Mouse (Mus musculus) cerebellum, adult 9-10 months (tissue): ENCODE data around the gene Zzef1.

Experiments used
- DNase-seq: peaks from one replicate; pipeline ENCODE4 v3.0.0; 2022

Gene Zzef1

GRCm38 (mm10) chr11:72923116-72923515, 127.1 kb downstream of the Zzef1 start:
- DNase-seq = no peak

GRCm38 (mm10) chr11:72924458-72924857, 128.4 kb downstream of the Zzef1 start:
- no peak for DNase-seq

GRCm38 (mm10) chr11:72925067-72925466, 129.0 kb downstream of the Zzef1 start:
- peak; percentile 15 for DNase-seq

- DNase-seq = peak; percentile 59
These were observed 130.3 kb downstream of the Zzef1 start for GRCm38 (mm10) chr11:72926226-72926890.

GRCm38 (mm10) chr11:72928516-72928915, 132.5 kb downstream of the Zzef1 start:
- DNase-seq = no peak

- peak; percentile 20 for DNase-seq
These were observed 144.4 kb downstream of the Zzef1 start for GRCm38 (mm10) chr11:72940208-72941143.

- no peak for DNase-seq
These were observed 149.2 kb downstream of the Zzef1 start for GRCm38 (mm10) chr11:72944996-72945793.

GRCm38 (mm10) chr11:72945875-72946559, 150.0 kb downstream of the Zzef1 start:
- DNase-seq = no peak

- DNase-seq = no peak
These were observed 150.6 kb downstream of the Zzef1 start for GRCm38 (mm10) chr11:72946560-72947119.

GRCm38 (mm10) chr11:72947840-72948239, 151.8 kb downstream of the Zzef1 start:
- DNase-seq = no peak

GRCm38 (mm10) chr11:72948254-72948653, 152.2 kb downstream of the Zzef1 start:
- no peak for DNase-seq

- peak; percentile 22 for DNase-seq
These were observed 155.3 kb downstream of the Zzef1 start for GRCm38 (mm10) chr11:72951137-72952000.

GRCm38 (mm10) chr11:72952226-72952625, 156.2 kb downstream of the Zzef1 start:
- DNase-seq = no peak

GRCm38 (mm10) chr11:72952697-72953096, 156.7 kb downstream of the Zzef1 start:
- DNase-seq = no peak

GRCm38 (mm10) chr11:72953116-72953439, 157.1 kb downstream of the Zzef1 start:
- no peak for DNase-seq

- peak; percentile 14 for DNase-seq
These were observed 157.6 kb downstream of the Zzef1 start for GRCm38 (mm10) chr11:72953440-72954151.

GRCm38 (mm10) chr11:72954216-72954615, 158.2 kb downstream of the Zzef1 start:
- DNase-seq = no peak

- DNase-seq = no peak
These were observed 159.4 kb downstream of the Zzef1 start for GRCm38 (mm10) chr11:72955339-72955974.

GRCm38 (mm10) chr11:72957318-72957717, 161.3 kb downstream of the Zzef1 start:
- DNase-seq = no peak
